ENCODE assay signal across 13 mouse cellular contexts in genomic region chr4:45689991-45690916, GRCm38 (mm10).
DNase-seq lines count a peak whose midpoint lies in the region; ATAC-seq and TF ChIP-seq lines count a peak whose summit lies in the region.
"Had no signal": no experiment of that assay in that cellular context is flagged by ENCODE, and none has a peak within 500 bp of the region (broad histone marks: within the 10 kb centered on the region; RNA-seq: fewer than 3 reads in every experiment).

No protein-coding gene starts in this region.

- WGBS in heart, embryonic 15.5 days, result 45% methylated on average over 12 of the region's 12 CpGs
- 38% methylated on average over 12 of the region's 12 CpGs for WGBS in heart, adult 2 months
- 24% methylated on average over 12 of the region's 12 CpGs for WGBS in forebrain, postnatal 0 days
- 70% methylated on average over 12 of the region's 12 CpGs for WGBS in midbrain, embryonic 11.5 days

- DNase-seq in heart, adult 2 months, result no peak
- peak; percentile 50 for DNase-seq in cerebellum, adult 18-20 months
- peak; percentile 71 for DNase-seq in forebrain, postnatal 0 days
- peak; percentile 79 for DNase-seq in midbrain, embryonic 11.5 days (ENCODE audit: low spot score, missing footprints)
- no peak for DNase-seq in yolk sac, embryonic 10.5 days (ENCODE audit: low spot score)
- DNase-seq: adrenal gland, postnatal 25 days; embryo, embryonic 11 days; kidney, postnatal 36 days; lung, postnatal 4 days had no signal

- H3K9me3 ChIP-seq in heart, embryonic 15.5 days (replicated peaks), result no peaks in the 10 kb centered on the region
- H3K9me3 ChIP-seq in forebrain, postnatal 0 days (ENCODE audit: low read length), result no peaks in the 10 kb centered on the region
- no peaks in the 10 kb centered on the region; the same call in 1 of the 2 replicates for H3K9me3 ChIP-seq in midbrain, embryonic 11.5 days (ENCODE audit: control insufficient read depth, low read length)

- 0 out of 2 replicates have a peak overlapping the region, but pooled peaks have one; percentile 24 for H3K27ac ChIP-seq in heart, embryonic 15.5 days
- no peak overlapping the region for H3K27ac ChIP-seq in heart, adult 2 months
- H3K27ac ChIP-seq in forebrain, postnatal 0 days (ENCODE audit: low read depth, low read length), result peak overlapping the region; percentile 81
- H3K27ac ChIP-seq in midbrain, embryonic 11.5 days (ENCODE audit: low read depth, low read length), result no peak overlapping the region
- H3K27ac ChIP-seq: stomach, postnatal 0 days had no signal

- peak; percentile 60 for ATAC-seq in heart, embryonic 15.5 days (replicated peaks; ENCODE audit: insufficient number of reproducible peaks, insufficient read depth, low FRiP score, low read depth)
- ATAC-seq in forebrain, postnatal 0 days, result peak; percentile 91
- ATAC-seq in midbrain, embryonic 11.5 days (ENCODE audit: low FRiP score), result no peak
- ATAC-seq in inflammation-experienced regulatory T-cells, adult 6 months, result no peak
- no peak for ATAC-seq in erythroid progenitor cell, adult 5-6 weeks (replicated peaks; ENCODE audit: low FRiP score, poor library complexity, severe bottlenecking)

- no peak for TF ChIP-seq CTCF in heart, adult 2 months (IDR thresholded peaks at IDR 0.05)
- no peak for TF ChIP-seq CTCF in forebrain, postnatal 0 days (IDR thresholded peaks at IDR 0.05; ENCODE audit: low read depth)

- no peak overlapping the region for H3K4me3 ChIP-seq in heart, embryonic 15.5 days
- H3K4me3 ChIP-seq in heart, adult 2 months, result no peak overlapping the region
- H3K4me3 ChIP-seq in forebrain, postnatal 0 days (ENCODE audit: low read depth, low read length), result no peak overlapping the region
- H3K4me3 ChIP-seq in midbrain, embryonic 11.5 days (ENCODE audit: low read depth, low read length), result no peak overlapping the region

- intact Hi-C loops in heart, adult 2 months (cut with DNase I), result no loop called here

- no peak overlapping the region for H3K9ac ChIP-seq in heart, embryonic 15.5 days
- no peak overlapping the region for H3K9ac ChIP-seq in heart, adult 2 months (ENCODE audit: low read depth, low read length)
- 0 out of 2 replicates have a peak overlapping the region, but pooled peaks have one; percentile 39 for H3K9ac ChIP-seq in forebrain, postnatal 0 days
- no peak overlapping the region; the same call in 1 of the 2 replicates for H3K9ac ChIP-seq in midbrain, embryonic 11.5 days (ENCODE audit: low read length)

- H3K27me3 ChIP-seq in heart, embryonic 15.5 days, result no peaks in the 10 kb centered on the region; the same call in 1 of the 2 replicates
- H3K27me3 ChIP-seq in heart, adult 2 months (ENCODE audit: control insufficient read depth, insufficient read depth, low read length), result no peaks in the 10 kb centered on the region
- no peaks in the 10 kb centered on the region for H3K27me3 ChIP-seq in forebrain, postnatal 0 days (ENCODE audit: insufficient read depth, low read length)
- no peaks in the 10 kb centered on the region for H3K27me3 ChIP-seq in midbrain, embryonic 11.5 days (ENCODE audit: control insufficient read depth, insufficient read depth, low read length)

- TF ChIP-seq EP300 in heart, adult 2 months (IDR thresholded peaks at IDR 0.05; ENCODE audit: insufficient read depth, low read depth, low read length), result no peak

- H3K36me3 ChIP-seq in heart, embryonic 15.5 days, result no peaks in the 10 kb centered on the region
- H3K36me3 ChIP-seq in heart, adult 2 months (ENCODE audit: control insufficient read depth, insufficient read depth, low read length), result no peaks in the 10 kb centered on the region
- H3K36me3 ChIP-seq in forebrain, postnatal 0 days (ENCODE audit: insufficient read depth), result no peaks in the 10 kb centered on the region
- H3K36me3 ChIP-seq in midbrain, embryonic 11.5 days (ENCODE audit: control insufficient read depth, insufficient read depth, low read length), result no peaks in the 10 kb centered on the region

- H3K4me2 ChIP-seq in heart, embryonic 15.5 days, result peak overlapping the region; percentile 8; the same call in 1 of the 2 replicates
- H3K4me2 ChIP-seq in forebrain, postnatal 0 days (ENCODE audit: low read depth), result no peak overlapping the region
- H3K4me2 ChIP-seq in midbrain, embryonic 11.5 days, result no peak overlapping the region

- peaks cover 11% of the 10 kb centered on the region for H3K4me1 ChIP-seq in heart, embryonic 15.5 days (replicated peaks)
- H3K4me1 ChIP-seq in heart, adult 2 months (ENCODE audit: control insufficient read depth, insufficient read depth, low read length), result no peaks in the 10 kb centered on the region
- peaks cover 18% of the 10 kb centered on the region for H3K4me1 ChIP-seq in forebrain, postnatal 0 days (ENCODE audit: insufficient read depth)
- H3K4me1 ChIP-seq in midbrain, embryonic 11.5 days (ENCODE audit: control insufficient read depth, insufficient read depth, low read length), result peaks cover 10% of the 10 kb centered on the region

- TF ChIP-seq POLR2A in heart, adult 2 months (IDR thresholded peaks at IDR 0.05; ENCODE audit: insufficient read depth, low read depth, low read length), result no peak

- H3K79me2 ChIP-seq in heart, adult 2 months (replicated peaks; ENCODE audit: control insufficient read depth, insufficient read depth, low read length), result no peaks in the 10 kb centered on the region

Comparison
In these comparisons a context has a peak if more than half of its experiments do, and no peak if none do; other contexts are left out.
1. H3K27ac ChIP-seq: peak in heart, embryonic 15.5 days (single experiment) and forebrain, postnatal 0 days (single experiment); none in heart, adult 2 months (single experiment) and midbrain, embryonic 11.5 days (single experiment).
2. ATAC-seq: peak in heart, embryonic 15.5 days (single experiment) and forebrain, postnatal 0 days (single experiment); none in midbrain, embryonic 11.5 days (single experiment), inflammation-experienced regulatory T-cells, adult 6 months (single experiment) and erythroid progenitor cell, adult 5-6 weeks (single experiment).
3. DNase-seq: peak in cerebellum, adult 18-20 months (2 of 2), forebrain, postnatal 0 days (single experiment) and midbrain, embryonic 11.5 days (single experiment); none in heart, adult 2 months (0 of 2) and yolk sac, embryonic 10.5 days (single experiment).